Mouse (Mus musculus) olfactory bulb, adult 2 months (tissue): ENCODE results near the gene Tenm4.

Source experiments
- CTCF ChIP-seq: fragments of 200-500 bp; IDR thresholded peaks from 2 replicates; pipeline ENCODE4 v1.5.1; 2012; ENCODE audit warnings: low read depth, mild to moderate bottlenecking, low read length, moderate library complexity; ENCODE audit not compliant: insufficient read depth
- POLR2A ChIP-seq: fragments of 200-500 bp; IDR thresholded peaks from 2 replicates; pipeline ENCODE4 v1.6.1; 2012; ENCODE audit warnings: mild to moderate bottlenecking, low read depth, low read length, moderate library complexity; ENCODE audit not compliant: insufficient read depth

DNA sequence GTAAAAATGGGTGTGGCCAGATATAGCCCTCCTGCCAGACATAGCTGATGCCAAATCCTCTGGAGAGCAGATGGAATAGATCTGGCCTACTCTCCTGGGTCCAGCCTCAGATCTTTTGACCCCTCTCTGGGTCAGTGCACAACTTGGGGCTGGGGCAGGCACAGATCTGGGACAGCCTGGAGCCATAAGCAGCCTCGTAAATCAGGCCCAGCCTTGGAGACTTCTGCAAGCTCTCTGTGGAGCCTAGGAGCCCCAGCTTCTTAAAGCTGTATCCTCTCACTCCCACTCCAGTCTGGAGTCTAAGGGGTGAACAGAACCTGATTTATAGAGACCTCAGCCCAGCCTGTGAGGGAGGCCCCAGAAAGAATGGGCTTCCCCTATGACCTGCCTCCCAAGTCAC, 354.3 kb downstream of the Tenm4 start:
- no peak for TF ChIP-seq POLR2A
- no peak for TF ChIP-seq CTCF
